Mouse (Mus musculus) testis, adult 2 months (tissue): Measurements from ENCODE around the gene Slc2a9. TPM values are rescaled to one million over a fixed set of nuclear protein-coding genes. Genes with fewer than 3 reads are reported as not detected.

Experiments
- H3K27ac ChIP-seq: fragments of 200-500 bp; 2 replicates; pipeline ENCODE4 v1.5.1; 2012; ENCODE audit warnings: low read depth, low read length; ENCODE audit not compliant: control insufficient read depth, insufficient read depth
- H3K27me3 ChIP-seq: fragments of 200-500 bp; 2 replicates; pipeline ENCODE4 v1.6.1; 2012; ENCODE audit warnings: mild to moderate bottlenecking, low read length, moderate library complexity; ENCODE audit not compliant: control insufficient read depth, insufficient read depth
- H3K36me3 ChIP-seq: fragments of 200-500 bp; 2 replicates; pipeline ENCODE4 v1.6.1; 2012; ENCODE audit warnings: mild to moderate bottlenecking, low read length; ENCODE audit not compliant: control insufficient read depth, insufficient read depth
- H3K4me1 ChIP-seq: fragments of 200-500 bp; 2 replicates; pipeline ENCODE4 v1.6.1; 2012; ENCODE audit warnings: low read length; ENCODE audit not compliant: control insufficient read depth, insufficient read depth
- H3K4me3 ChIP-seq: fragments of 200-500 bp; 2 replicates; pipeline ENCODE4 v1.5.1; 2012; ENCODE audit warnings: low read depth, mild to moderate bottlenecking, low read length, moderate library complexity, mixed read lengths; ENCODE audit not compliant: control insufficient read depth
- CTCF ChIP-seq: fragments of 200-500 bp; IDR thresholded peaks from 2 replicates; pipeline ENCODE4 v1.5.1; 2012; ENCODE audit warnings: low read depth, mild to moderate bottlenecking, inconsistent platforms, low read length, moderate library complexity; ENCODE audit not compliant: control insufficient read depth, insufficient read depth, insufficient replicate concordance
- POLR2A ChIP-seq: fragments of 200-500 bp; IDR thresholded peaks from 2 replicates; pipeline ENCODE4 v1.6.1; 2012; ENCODE audit warnings: low read depth, mild to moderate bottlenecking, inconsistent platforms, low read length, moderate library complexity; ENCODE audit not compliant: control insufficient read depth
- polyA plus RNA-seq: library from polyadenylated mRNA; depleted of rRNA; stranded (reverse); fragments of >200 nt; gene quantifications from 2 replicates; pipeline ENCODE4 v1.2.3, GENCODE M21; 2012; rRNA removed

The Slc2a9 gene
- polyA plus RNA-seq, 1 experiment: 0.19 TPM

DNA sequence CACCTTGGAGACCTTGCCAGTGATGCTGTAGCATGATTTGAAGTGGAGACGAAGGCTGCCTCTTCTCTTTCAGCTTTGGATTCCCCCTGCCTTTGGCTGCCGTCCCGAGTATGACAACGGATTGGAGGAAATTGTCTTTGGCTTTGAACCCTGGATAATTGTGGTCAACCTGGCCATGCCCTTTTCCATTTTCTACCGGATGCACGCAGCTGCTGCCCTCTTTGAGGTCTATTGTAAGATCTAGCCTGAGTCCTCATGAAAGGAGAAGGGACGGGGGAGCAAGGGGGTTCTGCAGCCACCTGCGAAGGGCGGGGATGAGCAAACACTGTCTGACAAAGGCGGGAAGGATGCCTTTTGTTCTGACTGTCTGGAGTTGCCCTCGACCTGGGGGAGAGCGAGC lies 200.3 kb downstream of the Slc2a9 start:
- peak overlapping the region; percentile 76 for H3K4me3 ChIP-seq
- H3K27me3 ChIP-seq: no peaks in the 10 kb centered on the region
- no peak overlapping the region for H3K27ac ChIP-seq
- H3K4me1 ChIP-seq: peaks cover 4% of the 10 kb centered on the region; the same call in 1 of the 2 replicates
- TF ChIP-seq CTCF (no peak), POLR2A (no peak)
- no peaks in the 10 kb centered on the region for H3K36me3 ChIP-seq

DNA sequence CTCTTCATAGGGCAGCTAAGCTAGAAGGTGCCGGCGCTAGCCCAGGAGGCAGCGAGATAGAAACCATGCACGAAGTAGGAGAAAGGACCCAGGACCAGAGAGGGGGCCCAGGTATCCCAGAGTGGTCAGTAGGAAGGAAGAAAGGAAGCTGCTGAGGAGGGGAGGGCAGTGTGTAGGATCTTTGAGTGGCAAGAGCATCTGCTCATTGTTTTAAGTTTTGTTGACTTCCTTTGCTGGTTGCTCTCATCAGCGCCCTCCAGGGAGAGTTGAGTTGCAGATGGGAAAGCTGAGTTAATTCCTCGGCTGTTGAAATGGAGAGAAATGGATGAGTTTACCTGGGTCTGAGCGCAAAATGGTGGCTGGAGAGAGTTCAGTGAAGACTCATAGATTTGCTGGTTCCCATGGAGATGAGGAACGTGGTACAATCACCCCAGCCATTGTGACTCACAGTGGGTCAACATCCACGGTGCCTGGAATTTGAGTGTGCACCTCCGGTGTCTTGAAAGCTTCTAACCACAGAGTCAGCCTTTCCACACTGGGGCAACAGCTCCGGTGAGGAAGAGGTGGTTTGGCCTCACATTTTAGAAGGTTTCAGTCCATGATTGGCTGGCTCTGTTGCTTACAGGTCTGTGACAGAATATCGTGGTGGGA lies 201.1 kb downstream of the Slc2a9 start:
- H3K4me3 ChIP-seq: peak overlapping the region; percentile 76
- H3K27ac ChIP-seq: no peak overlapping the region
- TF ChIP-seq POLR2A (no peak), CTCF (no peak)
- no peaks in the 10 kb centered on the region for H3K36me3 ChIP-seq
- H3K27me3 ChIP-seq: no peaks in the 10 kb centered on the region
- peaks cover 2% of the 10 kb centered on the region; the same call in 1 of the 2 replicates for H3K4me1 ChIP-seq

Other genes with a start within 250 kb of the Slc2a9 start
- gene Tmem128, start 243.0 kb downstream of the Slc2a9 start, polyA plus RNA-seq: 52.2 and 62.5 TPM in 2 replicates
- gene Otop1, start 227.2 kb downstream of the Slc2a9 start, polyA plus RNA-seq: 0.40 and 0.67 TPM in 2 replicates
- gene Drd5, start 183.8 kb downstream of the Slc2a9 start, polyA plus RNA-seq: 0.04 TPM in 1 of 2 replicates, not detected in the other
- 95.4 and 113 TPM in 2 replicates for gene Wdr1, start 60.1 kb upstream of the Slc2a9 start, polyA plus RNA-seq
- 1.2 and 1.3 TPM in 2 replicates for gene Zfp518b, start 181.7 kb upstream of the Slc2a9 start, polyA plus RNA-seq